Mouse (Mus musculus) CH12.LX (cell line): Measurements from ENCODE around the gene A830018L16Rik.

ENCODE experiments used
- CTCF ChIP-seq, 2 experiments: IDR thresholded peaks in 1 of 2; conservative IDR thresholded peaks in 1 of 2; 2 replicates each; pipeline ENCODE4 v1.5.1; 2011 to 2012; ENCODE audit warnings: low read depth in 2 of 2, low read length in 2 of 2, improper control_type of control experiment in 1 of 2, inconsistent platforms in 1 of 2, mild to moderate bottlenecking in 1 of 2, moderate library complexity in 1 of 2
- MAX ChIP-seq: IDR thresholded peaks from 2 replicates; pipeline ENCODE4 v1.6.1; 2011; ENCODE audit warnings: low read length, improper control_type of control experiment
- MEF2A ChIP-seq: IDR thresholded peaks from 2 replicates; pipeline ENCODE4 v1.6.1; 2014; ENCODE audit warnings: low read depth, mild to moderate bottlenecking, inconsistent platforms, low read length, improper control_type of control experiment, borderline replicate concordance

- TF ChIP-seq MAX (no peak), CTCF (conservative IDR thresholded peaks at IDR 0.05 in 1 of 2, IDR thresholded peaks at IDR 0.05 in 1 of 2; ENCODE audit: low read depth in 2 of 2, low read length in 2 of 2) (no peak), MEF2A (no peak)
Measured at GRCm38 (mm10) chr1:11567300-11567885, 153.5 kb downstream of the A830018L16Rik start.
